Mouse (Mus musculus) G1E (cell line): ENCODE data around the gene Arxes2.

Experiments used
- CTCF ChIP-seq: IDR thresholded peaks from 2 replicates; pipeline ENCODE4 v1.5.1; 2012; ENCODE audit warnings: low read depth, low read length, inconsistent platforms, mixed read lengths
- GATA2 ChIP-seq: IDR thresholded peaks from 2 replicates; pipeline ENCODE4 v1.6.1; 2012; ENCODE audit warnings: low read depth, low read length, inconsistent platforms, borderline replicate concordance
- POLR2AphosphoS5 ChIP-seq: IDR thresholded peaks from 2 replicates; pipeline ENCODE4 v1.6.1; 2012; ENCODE audit warnings: low read depth, low read length, inconsistent platforms; ENCODE audit not compliant: insufficient replicate concordance
- TAL1 ChIP-seq: conservative IDR thresholded peaks from 2 replicates; pipeline ENCODE4 v1.6.1; 2012; ENCODE audit warnings: low read depth, low read length, inconsistent platforms, mixed read lengths

DNA sequence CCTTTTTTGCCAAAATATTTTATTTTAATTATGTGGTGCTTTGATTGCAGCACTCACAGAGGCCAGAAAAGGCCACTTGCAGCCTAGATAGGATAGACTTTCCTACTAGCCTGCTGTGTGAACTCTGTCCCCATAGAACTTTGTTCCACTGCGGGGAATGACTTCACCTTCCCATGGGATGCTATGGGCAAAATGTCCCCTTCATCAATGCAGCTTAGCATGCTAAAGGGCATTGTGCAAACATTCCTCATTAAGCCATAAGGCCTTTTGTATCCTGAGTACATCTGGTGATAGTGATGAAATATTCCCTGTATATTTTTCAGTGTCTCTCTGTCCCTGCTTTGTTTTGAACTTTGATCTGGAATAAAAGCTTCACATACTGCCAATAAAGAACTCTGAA lies 50.1 kb downstream of the Arxes2 start:
- TF ChIP-seq GATA2 (no peak), CTCF (no peak), TAL1 (no peak), POLR2AphosphoS5 (no peak)
